Mouse (Mus musculus): ENCODE data around the gene Lipc.

- TF ChIP-seq E2F4 (IDR thresholded peaks at IDR 0.05; ENCODE audit: insufficient read depth) (no peak), POLR2A (IDR thresholded peaks at IDR 0.05; ENCODE audit: insufficient read length, low read depth) (no peak)
These were observed 13.0 kb upstream of the Lipc start for GRCm38 (mm10) chr9:70965011-70965410.

Data from myocyte (in vitro differentiated cells).